Mouse (Mus musculus) liver, embryonic 11.5 days (tissue): ENCODE data around the gene Myb. TPM values are rescaled to one million over a fixed set of nuclear protein-coding genes. Genes with fewer than 3 reads are reported as not detected.
A peak's percentile ranks its signal among the peaks of the same experiment; 100 is the strongest.

ENCODE experiments used
- ATAC-seq: fragments of 200-750 bp; cut with Nextera tagmentation; replicated peaks from 2 replicates; pipeline ENCODE4 v1.8.0; 2017; ENCODE audit warnings: moderate number of reproducible peaks, mild to moderate bottlenecking, moderate TSS enrichment, moderate library complexity; ENCODE audit not compliant: low FRiP score
- DNase-seq: peaks from one replicate; pipeline ENCODE4 v3.0.0-alpha.2; 2017; ENCODE audit warnings: low spot score
- H3K27ac ChIP-seq: fragments of 300-500 bp; sonication (generic); 2 replicates; pipeline ENCODE4 v1.5.1; 2014; ENCODE audit warnings: mild to moderate bottlenecking, low read depth, low read length, control low read depth
- H3K27me3 ChIP-seq: fragments of 300-500 bp; sonication (generic); replicated peaks from 2 replicates; pipeline ENCODE4 v1.6.1; 2014; ENCODE audit warnings: low read length, mixed read lengths; ENCODE audit not compliant: control insufficient read depth, insufficient read depth
- H3K36me3 ChIP-seq: fragments of 300-500 bp; sonication (generic); 2 replicates; pipeline ENCODE4 v1.6.1; 2014; ENCODE audit warnings: mild to moderate bottlenecking, low read length, moderate library complexity, mixed read lengths; ENCODE audit not compliant: control insufficient read depth, insufficient read depth
- H3K4me1 ChIP-seq: fragments of 300-500 bp; sonication (generic); replicated peaks from 2 replicates; pipeline ENCODE4 v1.6.1; 2014; ENCODE audit warnings: low read length, mixed read lengths; ENCODE audit not compliant: control insufficient read depth, insufficient read depth
- H3K4me2 ChIP-seq: fragments of 300-500 bp; sonication (generic); 2 replicates; pipeline ENCODE4 v1.6.1; 2014; ENCODE audit warnings: mild to moderate bottlenecking, control low read depth, moderate library complexity
- H3K4me3 ChIP-seq: fragments of 300-500 bp; sonication (generic); 2 replicates; pipeline ENCODE4 v1.5.1; 2014; ENCODE audit warnings: low read depth, low read length, control low read depth
- H3K9ac ChIP-seq: fragments of 300-500 bp; sonication (generic); 2 replicates; pipeline ENCODE4 v1.6.1; 2014; ENCODE audit warnings: low read depth, low read length, control low read depth
- H3K9me3 ChIP-seq: fragments of 300-500 bp; sonication (generic); 2 replicates; pipeline ENCODE4 v1.6.1; 2016; ENCODE audit warnings: low read length, inconsistent platforms, mixed read lengths; ENCODE audit not compliant: control insufficient read depth
- WGBS: fragments of 180-500 bp; shearing (Covaris S2); extraction: QIAGEN DNeasy Blood & Tissue Kit; methylation state at CpG from one replicate; pipeline ENCODE4 v1.1.7; 2014; 5-methylcytosine and 5-hydroxymethylcytosine counted together
- polyA plus RNA-seq: library from polyadenylated mRNA; unstranded; fragments of >200 nt; fragmentation: Nextera tagmentation; extraction: Ambion mirVana; gene quantifications from 2 replicates; pipeline ENCODE4 v1.2.1, GENCODE M21; 2014

The Myb gene
- polyA plus RNA-seq, result 40.3 and 42.3 TPM in 2 replicates

GRCm38 (mm10) chr10:21160537-21161358 is at the start of gene Myb:
Gene Myb, minus strand, starts transcription at chr10:21160984.
- peak within 1 kb of the TSS; percentile 80 for H3K27ac ChIP-seq
- H3K9me3 ChIP-seq, result no peaks in the 10 kb centered on the region
- peak; percentile 79 for DNase-seq
- peaks cover 15% of the 10 kb centered on the region for H3K27me3 ChIP-seq
- peak; percentile 82 for ATAC-seq
- H3K4me1 ChIP-seq, result peaks cover 14% of the 10 kb centered on the region
- no peaks in the 10 kb centered on the region for H3K36me3 ChIP-seq
- peak within 1 kb of the TSS; percentile 76 for H3K9ac ChIP-seq
- peak within 1 kb of the TSS; percentile 82 for H3K4me3 ChIP-seq
- H3K4me2 ChIP-seq, result peak within 1 kb of the TSS; percentile 82
- under 1% methylated on average over 86 of the region's 86 CpGs for WGBS

- 37% methylated on average over 1 of the region's 1 CpGs for WGBS
These were observed 46.6 kb upstream of the Myb start for GRCm38 (mm10) chr10:21207378-21207777.

GRCm38 (mm10) chr10:21206232-21206631 is 45.4 kb upstream of the Myb start:
- Histone ChIP-seq H3K36me3 (no peaks in the 10 kb centered on the region), H3K4me3 (no peak overlapping the region), H3K9ac (no peak overlapping the region), H3K4me1 (no peaks in the 10 kb centered on the region), H3K27me3 (no peaks in the 10 kb centered on the region), H3K4me2 (no peak overlapping the region), H3K27ac (no peak overlapping the region), H3K9me3 (no peaks in the 10 kb centered on the region)
- DNase-seq (no peak), ATAC-seq (no peak)
- 78% methylated on average over 2 of the region's 2 CpGs for WGBS

More at GRCm38 (mm10) chr10:21207378-21207777, 46.6 kb upstream of the Myb start:
- H3K27ac ChIP-seq, result no peak overlapping the region
- no peak overlapping the region for H3K4me3 ChIP-seq
- no peak for DNase-seq
- no peaks in the 10 kb centered on the region for H3K36me3 ChIP-seq
- no peaks in the 10 kb centered on the region for H3K9me3 ChIP-seq
- no peak overlapping the region for H3K4me2 ChIP-seq
- no peak overlapping the region for H3K9ac ChIP-seq
- H3K4me1 ChIP-seq, result no peaks in the 10 kb centered on the region
- H3K27me3 ChIP-seq, result no peaks in the 10 kb centered on the region
- no peak for ATAC-seq

GRCm38 (mm10) chr10:21204496-21205085 is 43.8 kb upstream of the Myb start:
- no peak overlapping the region for H3K27ac ChIP-seq
- H3K9me3 ChIP-seq, result no peaks in the 10 kb centered on the region
- DNase-seq (no peak), ATAC-seq (no peak)
- no peaks in the 10 kb centered on the region for H3K4me1 ChIP-seq
- no peak overlapping the region for H3K4me2 ChIP-seq
- H3K27me3 ChIP-seq, result no peaks in the 10 kb centered on the region
- H3K36me3 ChIP-seq, result no peaks in the 10 kb centered on the region
- no peak overlapping the region for H3K9ac ChIP-seq
- 53% methylated on average over 10 of the region's 10 CpGs for WGBS
- H3K4me3 ChIP-seq, result no peak overlapping the region

- H3K9ac ChIP-seq, result no peak overlapping the region
- H3K27me3 ChIP-seq, result no peaks in the 10 kb centered on the region
- no peak overlapping the region for H3K27ac ChIP-seq
- H3K9me3 ChIP-seq, result no peaks in the 10 kb centered on the region
- DNase-seq, result peak; percentile 15
- no peak for ATAC-seq
- H3K4me3 ChIP-seq, result no peak overlapping the region
- H3K36me3 ChIP-seq, result no peaks in the 10 kb centered on the region
- H3K4me2 ChIP-seq, result no peak overlapping the region
- H3K4me1 ChIP-seq, result no peaks in the 10 kb centered on the region
- 87% methylated on average over 5 of the region's 5 CpGs for WGBS
These were observed 43.1 kb upstream of the Myb start for GRCm38 (mm10) chr10:21203886-21204285.

GRCm38 (mm10) chr10:21203461-21203860 is 42.7 kb upstream of the Myb start:
- Histone ChIP-seq H3K9me3 (no peaks in the 10 kb centered on the region), H3K4me1 (no peaks in the 10 kb centered on the region), H3K4me2 (no peak overlapping the region), H3K36me3 (no peaks in the 10 kb centered on the region), H3K4me3 (no peak overlapping the region), H3K27me3 (no peaks in the 10 kb centered on the region), H3K27ac (no peak overlapping the region), H3K9ac (no peak overlapping the region)
- ATAC-seq, result no peak
- 86% methylated on average over 3 of the region's 3 CpGs for WGBS
- peak; percentile 7 for DNase-seq

GRCm38 (mm10) chr10:21200761-21201160 is 40.0 kb upstream of the Myb start:
- Histone ChIP-seq H3K4me2 (no peak overlapping the region), H3K4me1 (peaks cover 11% of the 10 kb centered on the region), H3K4me3 (no peak overlapping the region), H3K9me3 (no peaks in the 10 kb centered on the region), H3K27me3 (no peaks in the 10 kb centered on the region), H3K9ac (no peak overlapping the region), H3K36me3 (no peaks in the 10 kb centered on the region), H3K27ac (no peak overlapping the region)
- no peak for ATAC-seq
- no peak for DNase-seq
- 69% methylated on average over 7 of the region's 7 CpGs for WGBS

- Histone ChIP-seq H3K27ac (no peak overlapping the region), H3K9ac (no peak overlapping the region), H3K9me3 (no peaks in the 10 kb centered on the region), H3K4me2 (no peak overlapping the region), H3K4me3 (no peak overlapping the region), H3K27me3 (no peaks in the 10 kb centered on the region), H3K36me3 (no peaks in the 10 kb centered on the region), H3K4me1 (peaks cover 13% of the 10 kb centered on the region)
- DNase-seq, result no peak
- no peak for ATAC-seq
These were observed 39.5 kb upstream of the Myb start for GRCm38 (mm10) chr10:21200322-21200721.
